Mouse (Mus musculus): ENCODE results near the gene Rnd1.

Rnd1 gene

GRCm38 (mm10) chr15:98676940-98677728, at the start of gene Rnd1:
Gene Rnd1 (minus strand): TSS chr15:98677461.
- DNase-seq: peak; percentile 94

GRCm38 (mm10) chr15:98726746-98727145, 49.5 kb upstream of the Rnd1 start:
- DNase-seq: no peak

- no peak for DNase-seq
These were observed 48.8 kb upstream of the Rnd1 start for GRCm38 (mm10) chr15:98726079-98726478.

- DNase-seq: no peak
These were observed 47.2 kb upstream of the Rnd1 start for GRCm38 (mm10) chr15:98724441-98724840.

GRCm38 (mm10) chr15:98722854-98723253, 45.6 kb upstream of the Rnd1 start:
- DNase-seq: no peak

GRCm38 (mm10) chr15:98722191-98722590, 44.9 kb upstream of the Rnd1 start:
- no peak for DNase-seq

- no peak for DNase-seq
These were observed 40.0 kb upstream of the Rnd1 start for GRCm38 (mm10) chr15:98717301-98717700.

- DNase-seq: peak; percentile 16
These were observed 37.0 kb upstream of the Rnd1 start for GRCm38 (mm10) chr15:98714230-98714652.

GRCm38 (mm10) chr15:98710442-98710841, 33.2 kb upstream of the Rnd1 start:
- DNase-seq: peak; percentile 46

- DNase-seq: peak; percentile 88
These were observed 30.6 kb upstream of the Rnd1 start, which contains the start of gene Ccdc65 for GRCm38 (mm10) chr15:98707766-98708372. Gene Ccdc65 (plus strand): TSS chr15:98708207.

GRCm38 (mm10) chr15:98704312-98704711, 27.1 kb upstream of the Rnd1 start:
- DNase-seq: no peak

- DNase-seq: peak; percentile 84
These were observed 22.2 kb upstream of the Rnd1 start for GRCm38 (mm10) chr15:98699190-98700105.

GRCm38 (mm10) chr15:98696216-98696615, 19.0 kb upstream of the Rnd1 start:
- no peak for DNase-seq

- DNase-seq: no peak
These were observed 18.5 kb upstream of the Rnd1 start for GRCm38 (mm10) chr15:98695726-98696125.

GRCm38 (mm10) chr15:98692171-98692715, 15.0 kb upstream of the Rnd1 start:
- no peak for DNase-seq

- no peak for DNase-seq
These were observed 14.4 kb upstream of the Rnd1 start for GRCm38 (mm10) chr15:98691486-98692147.

- DNase-seq: no peak
These were observed 12.4 kb upstream of the Rnd1 start for GRCm38 (mm10) chr15:98689682-98690081.

GRCm38 (mm10) chr15:98685926-98686325, 8.7 kb upstream of the Rnd1 start:
- DNase-seq: no peak

GRCm38 (mm10) chr15:98683746-98684145, 6.5 kb upstream of the Rnd1 start:
- no peak for DNase-seq

- no peak for DNase-seq
These were observed 5.9 kb upstream of the Rnd1 start for GRCm38 (mm10) chr15:98683177-98683576.

GRCm38 (mm10) chr15:98681633-98682032, 4.4 kb upstream of the Rnd1 start:
- no peak for DNase-seq

- DNase-seq: no peak
These were observed 3.4 kb upstream of the Rnd1 start for GRCm38 (mm10) chr15:98680660-98681059.
